Mouse (Mus musculus): ENCODE results near the gene Ldb1. TPM values are rescaled to one million over a fixed set of nuclear protein-coding genes. Genes with fewer than 3 reads are reported as not detected.

Ldb1 gene
- total RNA-seq, 1 experiment from 2014 or later = 160 TPM

DNA sequence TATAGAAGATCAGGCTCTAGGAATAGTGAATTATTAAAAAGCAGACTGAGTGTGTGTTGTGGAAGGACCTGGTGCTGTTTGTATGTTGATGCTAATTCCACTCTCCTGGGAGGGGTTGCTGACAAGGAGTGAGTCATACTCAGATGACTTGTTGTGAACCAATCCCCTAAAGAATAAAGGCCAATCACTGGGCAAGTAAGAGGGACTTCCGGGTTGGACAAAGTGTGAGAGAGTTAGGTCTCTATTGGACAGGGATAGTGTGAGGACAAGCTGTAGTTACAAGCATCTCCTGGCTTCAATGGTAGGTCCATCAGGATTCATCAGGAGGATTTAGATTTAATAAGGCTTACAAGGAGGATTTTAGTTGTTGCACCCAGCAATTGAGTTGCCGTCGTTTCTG lies 56.8 kb downstream of the Ldb1 start:
- ATAC-seq (replicated peaks; ENCODE audit: low read depth, poor library complexity, severe bottlenecking) = no peak

DNA sequence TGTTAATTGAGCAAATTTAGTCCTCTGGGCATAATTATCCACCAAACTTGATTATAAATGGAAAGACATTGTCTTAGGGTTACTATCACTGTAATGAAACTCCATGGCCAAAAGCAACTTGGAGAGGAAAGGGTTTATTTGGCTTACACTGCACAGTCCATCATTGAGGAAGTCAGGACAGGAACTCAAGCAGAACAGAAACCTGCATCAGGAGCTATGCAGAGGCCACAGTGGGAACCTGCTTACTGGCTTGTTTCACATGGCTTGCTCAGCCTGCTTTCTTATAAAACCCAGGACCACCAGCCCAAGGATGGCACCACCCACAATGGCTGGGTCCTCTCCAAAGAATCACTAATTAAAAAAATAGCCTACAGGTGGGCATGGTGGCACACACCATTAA lies 60.6 kb downstream of the Ldb1 start:
- ATAC-seq (replicated peaks; ENCODE audit: low read depth, poor library complexity, severe bottlenecking) = no peak

Other genes with a start within 250 kb of the Ldb1 start
- not detected in 2 replicates for gene Kcnip2, start 229.2 kb downstream of the Ldb1 start, total RNA-seq (2017)
- 7.4 and 9.5 TPM in 2 replicates for gene Armh3, start 46.7 kb downstream of the Ldb1 start, total RNA-seq (2017)
- 4.1 and 4.9 TPM in 2 replicates for gene Hps6, start 41.7 kb downstream of the Ldb1 start, total RNA-seq (2017)
- gene Pprc1, start 328 bp downstream of the Ldb1 start, total RNA-seq (2017) = 15.0 and 48.0 TPM in 2 replicates
- 197 and 199 TPM in 2 replicates for gene Nolc1, start 30.6 kb upstream of the Ldb1 start, total RNA-seq (2017)
- gene Elovl3, start 86.7 kb upstream of the Ldb1 start, total RNA-seq (2017) = not detected in 2 replicates
- not detected in 2 replicates for gene Pitx3, start 103.1 kb upstream of the Ldb1 start, total RNA-seq (2017)
- 23.7 and 38.7 TPM in 2 replicates for gene Gbf1, start 107.3 kb upstream of the Ldb1 start, total RNA-seq (2017)

All from common myeloid progenitor, adult 5-6 weeks (primary cell).